Mouse (Mus musculus) WW6 (cell line): ENCODE measurements around the gene Hist1h3b.
"Not testable (repeated sequence)": the region's sequence is repeated elsewhere in the genome, so short reads cannot be mapped to it uniquely, and the experiment has no call there.

Source experiments
- DNase-seq: peaks from one replicate; pipeline ENCODE4 v3.0.0-alpha.2; 2013; ENCODE audit warnings: low read depth, low spot score

Hist1h3b gene

GRCm38 (mm10) chr13:23753314-23754078 lies 1.4 kb downstream of the Hist1h3b start:
- DNase-seq = no peak

- no peak for DNase-seq
Measured at GRCm38 (mm10) chr13:23755000-23755399, 2.9 kb downstream of the Hist1h3b start.

GRCm38 (mm10) chr13:23756790-23757189 lies 4.7 kb downstream of the Hist1h3b start, which contains the start of gene Hist1h4b:
Gene Hist1h4b, plus strand, starts transcription at chr13:23757013.
- no peak for DNase-seq

GRCm38 (mm10) chr13:23757211-23757773 lies 5.2 kb downstream of the Hist1h3b start:
- DNase-seq = no peak

- DNase-seq = no peak
Measured at GRCm38 (mm10) chr13:23757921-23758320, 5.9 kb downstream of the Hist1h3b start.

- DNase-seq = no peak
Measured at GRCm38 (mm10) chr13:23759251-23759771, 7.2 kb downstream of the Hist1h3b start.

- DNase-seq = no peak
Measured at GRCm38 (mm10) chr13:23759916-23760239, 7.8 kb downstream of the Hist1h3b start.

- no peak for DNase-seq
Measured at GRCm38 (mm10) chr13:23760240-23760971, 8.3 kb downstream of the Hist1h3b start.

GRCm38 (mm10) chr13:23760972-23761864 lies 9.2 kb downstream of the Hist1h3b start, which contains the start of gene Hist1h4a:
Gene Hist1h4a, minus strand, starts transcription at chr13:23761230.
- no peak for DNase-seq

GRCm38 (mm10) chr13:23761871-23762821 lies 10.1 kb downstream of the Hist1h3b start, which contains the start of gene Hist1h3a:
Gene Hist1h3a, minus strand, starts transcription at chr13:23762386.
- DNase-seq = not testable (repeated sequence)

- no peak for DNase-seq
Measured at GRCm38 (mm10) chr13:23763242-23763585, 11.1 kb downstream of the Hist1h3b start.

- DNase-seq = no peak
Measured at GRCm38 (mm10) chr13:23763586-23764323, 11.7 kb downstream of the Hist1h3b start, which contains the start of gene Hist1h1a. Gene Hist1h1a, plus strand, starts transcription at chr13:23763666.

GRCm38 (mm10) chr13:23764324-23765171 lies 12.5 kb downstream of the Hist1h3b start:
- DNase-seq = no peak

- DNase-seq = no peak
Measured at GRCm38 (mm10) chr13:23765172-23765513, 13.1 kb downstream of the Hist1h3b start.

- DNase-seq = no peak
Measured at GRCm38 (mm10) chr13:23766772-23767171, 14.7 kb downstream of the Hist1h3b start.

- DNase-seq = no peak
Measured at GRCm38 (mm10) chr13:23768834-23769397, 16.8 kb downstream of the Hist1h3b start.

GRCm38 (mm10) chr13:23769613-23770012 lies 17.5 kb downstream of the Hist1h3b start, which contains the start of gene Trim38:
Gene Trim38, plus strand, starts transcription at chr13:23769913.
- not testable (repeated sequence) for DNase-seq
